Mouse (Mus musculus) hindbrain, postnatal 0 days (tissue): ENCODE measurements around the gene Ggct. TPM values are rescaled to one million over a fixed set of nuclear protein-coding genes. Genes with fewer than 3 reads are reported as not detected.

ENCODE experiments used
- ATAC-seq: fragments of 200-750 bp; cut with Nextera tagmentation; 2 replicates; pipeline ENCODE4 v1.8.0; 2017; ENCODE audit warnings: mild to moderate bottlenecking, moderate TSS enrichment, moderate library complexity
- DNase-seq: peaks from one replicate; pipeline ENCODE4 v3.0.0-alpha.2; 2015; ENCODE audit warnings: low spot score
- H3K27ac ChIP-seq: fragments of 300-500 bp; sonication (generic); 2 replicates; pipeline ENCODE4 v1.5.1; 2014; ENCODE audit warnings: mild to moderate bottlenecking
- H3K27me3 ChIP-seq: fragments of 300-500 bp; sonication (generic); 2 replicates; pipeline ENCODE4 v1.6.1; 2014; ENCODE audit warnings: low read length, mixed read lengths; ENCODE audit not compliant: insufficient read depth
- H3K36me3 ChIP-seq: fragments of 300-500 bp; sonication (generic); 2 replicates; pipeline ENCODE4 v1.6.1; 2014; ENCODE audit warnings: low read length, mixed read lengths; ENCODE audit not compliant: insufficient read depth
- H3K4me1 ChIP-seq: fragments of 300-500 bp; sonication (generic); 2 replicates; pipeline ENCODE4 v1.6.1; 2014; ENCODE audit warnings: antibody characterized with exemption, low read length, mixed read lengths; ENCODE audit not compliant: insufficient read depth
- H3K4me2 ChIP-seq: fragments of 300-500 bp; sonication (generic); 2 replicates; pipeline ENCODE4 v1.6.1; 2014; ENCODE audit warnings: low read depth, mild to moderate bottlenecking, low read length, moderate library complexity, mixed read lengths
- H3K4me3 ChIP-seq: fragments of 300-500 bp; sonication (generic); 2 replicates; pipeline ENCODE4 v1.5.1; 2014; ENCODE audit warnings: low read length
- H3K9ac ChIP-seq: fragments of 300-500 bp; sonication (generic); replicated peaks from 2 replicates; pipeline ENCODE4 v1.6.1; 2014; ENCODE audit warnings: mild to moderate bottlenecking, low read length, moderate library complexity, mixed read lengths
- H3K9me3 ChIP-seq: fragments of 300-500 bp; sonication (generic); 2 replicates; pipeline ENCODE4 v1.6.1; 2016; ENCODE audit warnings: low read length, mixed read lengths
- CTCF ChIP-seq: IDR thresholded peaks from 2 replicates; pipeline ENCODE4 v1.5.1; 2016; ENCODE audit warnings: antibody characterized with exemption, control low read depth, low read depth
- whole genome bisulfite sequencing: fragments of 180-500 bp; shearing (Covaris S2); extraction: QIAGEN DNeasy Blood & Tissue Kit; methylation state at CpG from one replicate; pipeline ENCODE4 v1.1.7; 2014; 5-methylcytosine and 5-hydroxymethylcytosine counted together
- polyA plus RNA-seq: library from polyadenylated mRNA; unstranded; fragments of >200 nt; fragmentation: Nextera tagmentation; extraction: Ambion mirVana; gene quantifications from 2 replicates; pipeline ENCODE4 v1.2.1, GENCODE M21; 2015
- total RNA-seq: library from RNA; depleted of rRNA; stranded (reverse); fragments of >200 nt; gene quantifications from 2 replicates; pipeline ENCODE4 v1.2.3, GENCODE M21; 2014

Gene Ggct
- total and polyA plus RNA-seq, 2 experiments from 2014 or later: 8.5 to 23.0 TPM

DNA sequence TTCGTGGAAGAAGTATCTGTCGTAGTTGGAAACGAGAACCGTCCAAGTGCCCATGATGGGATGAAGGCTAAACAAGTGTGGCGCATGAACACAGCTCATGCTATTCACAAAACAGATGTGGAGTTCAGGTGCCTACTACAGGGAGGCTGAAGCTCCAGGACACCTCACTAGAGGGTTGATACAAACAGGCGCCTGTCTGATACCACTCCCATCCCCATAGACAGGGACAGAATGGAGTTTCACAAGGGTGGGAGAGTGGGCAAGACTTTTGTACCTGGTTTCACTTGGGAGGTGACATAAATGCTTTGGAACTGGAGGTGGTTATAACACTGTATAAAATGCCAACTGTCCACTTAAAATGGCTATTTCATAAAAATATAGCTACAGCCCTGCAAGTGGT is 13.3 kb downstream of the Ggct start:
- no peak overlapping the region for H3K4me3 ChIP-seq
- no peaks in the 10 kb centered on the region for H3K27me3 ChIP-seq
- no peak for ATAC-seq
- no peak for TF ChIP-seq CTCF
- H3K9ac ChIP-seq: no peak overlapping the region
- H3K9me3 ChIP-seq: no peaks in the 10 kb centered on the region
- H3K4me2 ChIP-seq: no peak overlapping the region
- DNase-seq: no peak
- no peaks in the 10 kb centered on the region for H3K4me1 ChIP-seq
- H3K27ac ChIP-seq: no peak overlapping the region
- 98% methylated on average over 6 of the region's 6 CpGs for WGBS
- H3K36me3 ChIP-seq: no peaks in the 10 kb centered on the region

DNA sequence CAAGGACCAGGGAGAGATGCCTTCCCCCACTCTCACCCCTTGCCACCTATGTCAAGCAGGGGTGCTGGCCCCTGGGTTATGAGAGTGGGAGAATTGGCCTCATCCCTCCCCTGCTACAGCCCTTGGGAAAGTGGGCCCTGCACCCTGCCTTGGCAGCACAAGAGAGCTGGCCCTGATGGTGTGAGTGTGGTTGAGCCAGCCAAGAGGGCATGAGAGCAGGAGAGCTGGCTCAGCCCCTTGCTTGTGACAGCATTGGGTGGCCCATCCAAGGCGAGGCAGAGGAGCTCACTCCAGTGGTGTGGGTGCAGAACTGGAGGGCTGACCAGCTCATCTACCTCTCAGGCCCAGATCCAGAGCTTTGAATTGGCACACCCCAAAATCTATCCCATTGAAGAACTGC is 17.1 kb downstream of the Ggct start:
- TF ChIP-seq CTCF: no peak
- Histone ChIP-seq H3K4me1 (no peaks in the 10 kb centered on the region), H3K36me3 (no peaks in the 10 kb centered on the region), H3K27ac (no peak overlapping the region), H3K27me3 (no peaks in the 10 kb centered on the region), H3K9ac (no peak overlapping the region), H3K4me2 (no peak overlapping the region), H3K9me3 (no peaks in the 10 kb centered on the region), H3K4me3 (no peak overlapping the region)
- ATAC-seq (no peak), DNase-seq (no peak)
- WGBS: 67% methylated on average over 1 of the region's 1 CpGs

DNA sequence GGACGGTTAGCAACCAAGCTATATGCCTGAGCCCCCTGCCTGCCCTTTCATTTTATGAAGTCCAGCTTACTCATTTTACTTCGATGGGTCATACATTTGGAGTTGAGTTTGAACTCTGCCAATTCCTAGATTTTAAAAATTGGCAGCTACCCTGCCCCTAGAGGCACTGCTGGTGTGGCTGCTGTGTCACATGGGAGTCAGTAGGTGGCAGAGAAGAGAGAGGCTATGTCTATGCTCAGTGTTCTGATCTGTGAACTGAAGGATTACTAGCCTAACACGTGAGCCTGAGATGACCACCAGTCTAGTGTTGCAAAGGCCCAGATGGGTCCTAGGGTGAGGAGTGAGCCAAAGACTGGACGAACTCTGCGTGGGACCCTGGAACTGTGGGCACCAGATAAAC is 18.2 kb downstream of the Ggct start:
- Histone ChIP-seq H3K4me3 (no peak overlapping the region), H3K4me1 (no peaks in the 10 kb centered on the region), H3K36me3 (no peaks in the 10 kb centered on the region), H3K9ac (no peak overlapping the region), H3K4me2 (no peak overlapping the region), H3K9me3 (no peaks in the 10 kb centered on the region), H3K27me3 (no peaks in the 10 kb centered on the region), H3K27ac (no peak overlapping the region)
- ATAC-seq: peak; percentile 42; the same call in 1 of the 2 replicates
- WGBS: 63% methylated on average over 5 of the region's 5 CpGs
- TF ChIP-seq CTCF: peak; percentile 53
- no peak for DNase-seq

DNA sequence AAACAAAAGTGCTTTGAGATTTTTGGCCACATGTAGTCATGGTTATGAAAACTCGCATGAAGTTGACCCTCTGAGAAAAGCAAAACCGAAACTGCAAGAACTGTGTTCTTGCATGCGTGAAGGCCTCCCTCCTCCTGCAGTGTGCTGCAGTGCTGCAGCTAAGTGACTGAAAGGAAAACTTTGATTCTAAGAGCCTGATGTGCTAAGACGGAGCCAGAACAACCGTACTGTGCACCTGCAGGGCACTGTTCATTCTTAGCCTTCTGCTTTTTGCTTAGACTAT is 19.9 kb downstream of the Ggct start:
- H3K9me3 ChIP-seq: no peaks in the 10 kb centered on the region
- peak overlapping the region; percentile 63 for H3K4me3 ChIP-seq
- 0 out of 2 replicates have a peak overlapping the region, but pooled peaks have one; percentile 63 for H3K9ac ChIP-seq
- no peaks in the 10 kb centered on the region for H3K27me3 ChIP-seq
- H3K4me2 ChIP-seq: peak overlapping the region; percentile 92
- no peak overlapping the region for H3K27ac ChIP-seq
- no peak for TF ChIP-seq CTCF
- ATAC-seq: no peak
- 4% methylated on average over 5 of the region's 5 CpGs for WGBS
- H3K4me1 ChIP-seq: no peaks in the 10 kb centered on the region
- DNase-seq: peak; percentile 42
- no peaks in the 10 kb centered on the region for H3K36me3 ChIP-seq

DNA sequence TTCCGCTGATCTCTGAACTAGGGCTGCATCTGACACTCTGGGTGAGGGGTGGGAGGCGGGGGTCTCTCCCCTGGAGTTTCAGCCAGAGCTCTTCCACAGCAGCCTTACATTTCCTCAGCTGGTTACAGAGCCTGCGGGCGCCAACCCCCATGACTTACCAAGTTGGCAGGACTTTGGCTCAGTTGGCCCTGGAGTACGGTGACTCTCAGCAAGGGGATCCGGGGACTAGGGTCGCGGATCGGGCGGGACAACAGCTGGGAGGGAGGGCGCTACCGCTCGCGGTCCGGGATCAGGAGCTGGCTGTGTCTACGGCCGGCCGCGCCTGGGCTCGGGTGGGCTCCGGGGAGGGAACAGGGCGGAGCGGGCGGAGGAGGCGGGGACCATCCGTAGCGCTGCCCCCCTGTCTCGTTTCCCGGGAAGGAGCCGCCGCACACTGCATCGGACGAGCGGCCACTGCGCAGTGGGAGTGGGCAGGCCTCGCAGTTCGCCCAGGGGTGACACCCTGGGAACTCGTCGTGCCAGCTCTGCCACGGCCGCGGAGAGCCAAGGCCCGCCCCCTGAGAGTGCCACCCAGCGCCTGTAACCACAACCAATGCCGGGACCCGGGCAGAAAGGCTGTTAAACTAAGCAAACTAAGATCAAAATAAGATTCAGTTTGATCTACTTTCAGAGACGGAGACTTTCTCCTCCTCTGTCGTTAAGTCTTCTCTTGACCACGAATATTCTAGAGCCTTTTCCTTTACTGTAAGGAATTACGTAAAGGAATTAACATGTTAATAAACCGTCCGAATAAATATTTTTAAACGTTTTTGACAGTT is 20.4 kb downstream of the Ggct start, which contains the start of gene Nod1:
Gene Nod1, minus strand, starts transcription at position 502 of the 818 bp plus-strand sequence.
- no peaks in the 10 kb centered on the region for H3K36me3 ChIP-seq
- no peaks in the 10 kb centered on the region for H3K27me3 ChIP-seq
- peak within 1 kb of the TSS; percentile 92 for H3K4me2 ChIP-seq
- peak within 1 kb of the TSS; percentile 63 for H3K9ac ChIP-seq
- no peaks in the 10 kb centered on the region for H3K9me3 ChIP-seq
- peak within 1 kb of the TSS; percentile 63 for H3K4me3 ChIP-seq
- DNase-seq (peak; percentile 63), ATAC-seq (peak; percentile 89)
- H3K27ac ChIP-seq: peak within 1 kb of the TSS; percentile 62
- TF ChIP-seq CTCF: no peak
- WGBS: 1% methylated on average over 52 of the region's 53 CpGs
- H3K4me1 ChIP-seq: no peaks in the 10 kb centered on the region

DNA sequence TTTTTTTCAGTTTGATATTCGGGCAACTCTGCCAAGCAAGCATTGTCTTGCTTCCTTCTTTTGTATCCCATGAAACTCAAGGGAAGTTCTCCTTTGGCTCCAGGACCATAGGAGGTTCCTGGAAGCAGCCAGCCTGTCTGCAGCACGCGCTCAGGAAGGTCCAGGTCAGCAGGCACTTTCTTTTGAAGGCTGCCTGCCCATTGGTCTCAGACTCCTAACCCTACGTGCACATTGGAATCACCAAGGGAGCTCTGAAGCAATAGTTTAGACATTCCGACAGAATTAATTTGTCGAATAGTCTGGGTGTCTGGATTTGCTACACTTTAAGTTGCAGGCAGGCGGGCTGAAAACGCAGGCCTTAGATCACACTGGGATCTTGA is 21.0 kb downstream of the Ggct start:
- ATAC-seq (no peak), DNase-seq (no peak)
- 15% methylated on average over 8 of the region's 8 CpGs for WGBS
- Histone ChIP-seq H3K4me1 (no peaks in the 10 kb centered on the region), H3K36me3 (no peaks in the 10 kb centered on the region), H3K27ac (peak overlapping the region; percentile 62), H3K4me2 (peak overlapping the region; percentile 92), H3K9ac (peak overlapping the region; percentile 63), H3K9me3 (no peaks in the 10 kb centered on the region), H3K4me3 (peak overlapping the region; percentile 63), H3K27me3 (no peaks in the 10 kb centered on the region)
- no peak for TF ChIP-seq CTCF

DNA sequence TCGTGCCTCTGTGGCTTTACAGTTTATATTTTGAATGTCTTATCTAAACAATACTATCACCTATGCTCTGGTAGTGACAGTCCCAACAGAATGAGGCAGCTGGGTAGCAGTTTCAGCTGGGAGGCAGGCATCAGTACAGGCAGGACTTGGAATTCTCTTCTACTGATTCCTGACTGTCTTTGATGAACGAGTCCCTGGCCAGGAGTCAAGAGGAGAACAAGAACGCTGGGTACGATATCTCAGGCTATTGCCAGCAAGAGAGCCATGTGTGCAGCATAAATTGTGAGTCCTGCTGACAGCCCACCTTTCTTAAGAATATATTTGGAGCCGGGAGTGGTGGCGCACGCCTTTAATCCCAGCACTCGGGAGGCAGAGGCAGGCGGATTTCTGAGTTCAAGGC is 22.2 kb downstream of the Ggct start:
- no peak for TF ChIP-seq CTCF
- ATAC-seq (no peak), DNase-seq (no peak)
- Histone ChIP-seq H3K27me3 (no peaks in the 10 kb centered on the region), H3K27ac (no peak overlapping the region), H3K9ac (no peak overlapping the region), H3K9me3 (no peaks in the 10 kb centered on the region), H3K36me3 (no peaks in the 10 kb centered on the region), H3K4me3 (no peak overlapping the region), H3K4me2 (no peak overlapping the region), H3K4me1 (no peaks in the 10 kb centered on the region)
- WGBS: 63% methylated on average over 9 of the region's 9 CpGs
